Mouse (Mus musculus): Measurements from ENCODE around the gene Lpp. TPM values are rescaled to one million over a fixed set of nuclear protein-coding genes. Genes with fewer than 3 reads are reported as not detected.

Gene Lpp
- polyA plus RNA-seq (2015; fragmentation: Nextera tagmentation; extraction: Ambion mirVana) = 51.0 and 52.1 TPM in 2 replicates

GRCm38 (mm10) chr16:24392651-24393555, at the start of gene Lpp:
TSS of gene Lpp (plus strand) at chr16:24393507.
- Histone ChIP-seq H3K27me3 (no peaks in the 10 kb centered on the region), H3K4me2 (peak within 1 kb of the TSS; percentile 63), H3K9me3 (no peaks in the 10 kb centered on the region), H3K27ac (peak within 1 kb of the TSS; percentile 99), H3K36me3 (no peaks in the 10 kb centered on the region), H3K4me3 (peak within 1 kb of the TSS; percentile 86), H3K9ac (peak within 1 kb of the TSS; percentile 90), H3K4me1 (peaks cover 33% of the 10 kb centered on the region)
- peak; percentile 88 for ATAC-seq (ENCODE audit: insufficient number of reproducible peaks, low FRiP score, low TSS enrichment, low read depth)
- WGBS = 1% methylated on average over 39 of the region's 42 CpGs

DNA sequence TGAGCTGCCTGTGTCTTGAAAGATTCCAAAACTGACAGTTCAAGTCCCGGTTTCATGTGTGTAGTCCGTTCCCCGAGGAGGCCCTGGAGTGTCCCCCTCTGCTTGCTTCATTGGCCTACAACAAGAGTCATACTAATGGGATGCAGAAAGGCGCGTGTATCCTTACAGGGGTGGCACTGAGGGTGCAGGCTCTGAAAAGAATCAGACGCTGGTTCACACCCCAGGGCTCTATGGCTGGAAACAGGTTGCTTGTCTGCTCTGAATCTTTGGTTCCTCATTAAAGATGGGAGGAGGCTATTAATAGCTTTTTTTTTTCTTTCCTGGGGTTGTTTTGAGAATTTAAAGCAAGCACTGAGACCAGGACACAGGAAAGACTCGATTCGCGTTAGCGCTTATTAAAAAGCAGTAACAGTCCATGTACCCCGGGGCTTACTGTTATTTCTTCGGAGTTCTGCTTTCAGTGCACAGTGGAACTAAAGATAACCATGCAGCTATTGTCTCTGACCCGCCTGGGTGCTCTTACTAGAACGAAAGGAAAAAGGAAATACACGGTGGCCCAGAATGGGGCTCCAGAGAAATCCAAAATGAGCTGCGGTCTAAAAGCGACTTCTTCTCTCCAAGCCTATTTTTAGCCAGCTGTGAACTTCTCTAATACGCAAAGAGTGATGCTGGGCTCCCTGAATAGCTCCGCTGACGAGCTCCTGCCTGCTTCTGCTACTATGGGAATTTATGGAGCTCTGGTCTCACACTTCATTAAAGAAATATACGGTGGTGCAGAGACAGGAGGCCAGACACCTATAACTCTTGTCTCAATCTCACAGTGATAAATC, 45.5 kb upstream of the Lpp start:
- H3K4me2 ChIP-seq = peak overlapping the region; percentile 40
- no peaks in the 10 kb centered on the region for H3K9me3 ChIP-seq
- WGBS = 23% methylated on average over 21 of the region's 21 CpGs
- peak overlapping the region; percentile 17; the same call in 1 of the 2 replicates for H3K4me3 ChIP-seq
- H3K9ac ChIP-seq = no peak overlapping the region
- no peak overlapping the region; the same call in 1 of the 2 replicates for H3K27ac ChIP-seq
- peaks cover 10% of the 10 kb centered on the region for H3K4me1 ChIP-seq
- H3K27me3 ChIP-seq = no peaks in the 10 kb centered on the region
- H3K36me3 ChIP-seq = no peaks in the 10 kb centered on the region
- ATAC-seq (ENCODE audit: insufficient number of reproducible peaks, low FRiP score, low TSS enrichment, low read depth) = no peak

DNA sequence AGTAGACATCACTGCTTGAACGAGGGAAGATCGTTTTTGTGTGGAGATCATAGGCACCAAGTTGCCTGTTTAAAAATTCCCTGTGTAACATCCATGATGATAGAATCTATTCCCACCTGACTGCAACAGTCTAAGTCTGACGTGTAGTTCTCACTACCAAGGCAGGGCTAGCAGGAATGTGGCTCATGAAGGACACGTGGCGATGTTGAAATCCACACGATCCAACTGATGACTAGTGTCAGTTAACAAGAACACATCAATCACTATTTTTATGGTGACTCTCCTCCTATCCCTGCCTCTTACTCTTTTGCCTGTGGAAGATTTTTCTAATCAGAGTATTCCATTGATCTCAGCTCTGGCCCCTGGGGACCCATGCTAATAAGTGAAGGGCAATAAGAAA, 43.0 kb upstream of the Lpp start:
- H3K9me3 ChIP-seq = no peaks in the 10 kb centered on the region
- no peak overlapping the region for H3K9ac ChIP-seq
- no peaks in the 10 kb centered on the region for H3K36me3 ChIP-seq
- no peak overlapping the region for H3K4me2 ChIP-seq
- 64% methylated on average over 6 of the region's 6 CpGs for WGBS
- peaks cover 10% of the 10 kb centered on the region for H3K4me1 ChIP-seq
- no peak overlapping the region for H3K4me3 ChIP-seq
- no peaks in the 10 kb centered on the region for H3K27me3 ChIP-seq
- no peak overlapping the region for H3K27ac ChIP-seq
- ATAC-seq (ENCODE audit: insufficient number of reproducible peaks, low FRiP score, low TSS enrichment, low read depth) = no peak

GRCm38 (mm10) chr16:24350751-24351150, 42.6 kb upstream of the Lpp start:
- Histone ChIP-seq H3K27ac (no peak overlapping the region), H3K9me3 (no peaks in the 10 kb centered on the region), H3K4me2 (no peak overlapping the region), H3K36me3 (no peaks in the 10 kb centered on the region), H3K9ac (no peak overlapping the region), H3K4me1 (peaks cover 10% of the 10 kb centered on the region), H3K4me3 (no peak overlapping the region), H3K27me3 (no peaks in the 10 kb centered on the region)
- no peak; the same call in 1 of the 2 replicates for ATAC-seq (ENCODE audit: insufficient number of reproducible peaks, low FRiP score, low TSS enrichment, low read depth)
- WGBS = 71% methylated on average over 6 of the region's 6 CpGs

GRCm38 (mm10) chr16:24351811-24352210, 41.5 kb upstream of the Lpp start:
- ATAC-seq (ENCODE audit: insufficient number of reproducible peaks, low FRiP score, low TSS enrichment, low read depth) = no peak
- 94% methylated on average over 1 of the region's 1 CpGs for WGBS
- Histone ChIP-seq H3K27ac (no peak overlapping the region), H3K4me2 (no peak overlapping the region), H3K9ac (no peak overlapping the region), H3K9me3 (no peaks in the 10 kb centered on the region), H3K27me3 (no peaks in the 10 kb centered on the region), H3K4me3 (no peak overlapping the region), H3K4me1 (peaks cover 10% of the 10 kb centered on the region), H3K36me3 (no peaks in the 10 kb centered on the region)

DNA sequence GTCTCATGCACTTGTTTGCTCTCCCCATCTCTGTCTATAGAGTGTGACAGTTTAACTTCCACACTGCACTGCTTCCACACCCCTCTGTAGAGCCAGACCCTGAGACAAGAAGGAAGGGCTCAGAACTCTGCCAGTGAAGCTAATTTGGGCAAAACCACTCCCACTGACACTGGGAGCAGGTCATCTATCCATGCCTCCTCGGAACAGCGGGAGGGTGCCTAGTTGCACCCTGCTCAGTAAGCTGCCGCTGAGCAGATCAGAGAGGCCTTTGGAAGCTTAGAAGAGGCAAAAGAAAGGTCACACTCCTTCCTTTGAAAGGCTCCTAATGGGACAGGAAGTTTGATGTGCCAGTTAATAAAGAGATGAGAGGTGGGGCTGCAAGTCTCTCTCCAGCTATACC, 39.5 kb upstream of the Lpp start:
- no peaks in the 10 kb centered on the region for H3K4me1 ChIP-seq
- H3K4me3 ChIP-seq = no peak overlapping the region
- no peak overlapping the region for H3K9ac ChIP-seq
- H3K4me2 ChIP-seq = no peak overlapping the region
- H3K36me3 ChIP-seq = no peaks in the 10 kb centered on the region
- no peak overlapping the region for H3K27ac ChIP-seq
- no peaks in the 10 kb centered on the region for H3K27me3 ChIP-seq
- 16% methylated on average over 3 of the region's 3 CpGs for WGBS
- H3K9me3 ChIP-seq = no peaks in the 10 kb centered on the region
- ATAC-seq (ENCODE audit: insufficient number of reproducible peaks, low FRiP score, low TSS enrichment, low read depth) = no peak

- Histone ChIP-seq H3K4me1 (no peaks in the 10 kb centered on the region), H3K27me3 (no peaks in the 10 kb centered on the region), H3K9ac (no peak overlapping the region), H3K4me2 (no peak overlapping the region), H3K27ac (no peak overlapping the region), H3K4me3 (no peak overlapping the region), H3K9me3 (no peaks in the 10 kb centered on the region), H3K36me3 (no peaks in the 10 kb centered on the region)
- no peak for ATAC-seq (ENCODE audit: insufficient number of reproducible peaks, low FRiP score, low TSS enrichment, low read depth)
- 93% methylated on average over 1 of the region's 1 CpGs for WGBS
Measured at GRCm38 (mm10) chr16:24361667-24362066, 31.6 kb upstream of the Lpp start.

DNA sequence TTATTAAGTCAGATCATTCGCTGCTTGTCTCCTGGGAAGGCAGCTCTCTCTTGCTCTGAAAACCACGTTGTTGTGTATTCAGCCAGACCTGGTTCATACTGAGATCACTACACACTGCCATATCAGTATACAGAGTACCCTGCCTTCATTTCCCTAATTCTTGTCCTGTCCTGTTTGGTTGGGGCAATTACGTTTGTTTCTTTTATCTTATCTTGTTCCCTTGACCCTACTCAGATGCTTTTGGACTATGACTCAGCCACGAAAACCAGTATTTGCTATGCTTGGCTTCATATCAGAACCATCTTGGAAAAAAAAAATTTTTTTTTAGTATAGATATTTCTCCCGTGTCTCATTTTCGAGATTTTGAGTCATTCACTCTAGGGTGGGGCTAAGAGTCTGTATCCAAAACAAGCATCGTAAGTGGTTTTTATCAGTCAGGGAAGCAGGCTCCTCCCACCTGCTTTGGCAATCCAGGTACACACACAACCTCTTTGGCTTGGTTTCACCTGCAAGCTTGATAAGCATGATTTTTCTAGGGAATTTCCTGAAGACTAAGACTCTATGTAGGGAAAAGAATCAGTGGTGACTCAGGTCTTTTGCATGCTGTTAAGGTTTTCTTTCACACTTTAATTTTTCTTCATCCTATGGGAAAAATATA, 29.1 kb upstream of the Lpp start:
- H3K9me3 ChIP-seq = no peaks in the 10 kb centered on the region
- no peak overlapping the region for H3K4me3 ChIP-seq
- no peaks in the 10 kb centered on the region for H3K36me3 ChIP-seq
- no peaks in the 10 kb centered on the region for H3K27me3 ChIP-seq
- WGBS = 78% methylated on average over 7 of the region's 7 CpGs
- no peak overlapping the region for H3K9ac ChIP-seq
- peaks cover 8% of the 10 kb centered on the region; the same call in 1 of the 2 replicates for H3K4me1 ChIP-seq
- H3K4me2 ChIP-seq = no peak overlapping the region
- no peak for ATAC-seq (ENCODE audit: insufficient number of reproducible peaks, low FRiP score, low TSS enrichment, low read depth)
- no peak overlapping the region for H3K27ac ChIP-seq

GRCm38 (mm10) chr16:24365900-24366299, 27.4 kb upstream of the Lpp start:
- Histone ChIP-seq H3K4me1 (peaks cover 8% of the 10 kb centered on the region; the same call in 1 of the 2 replicates), H3K27me3 (no peaks in the 10 kb centered on the region), H3K9ac (no peak overlapping the region), H3K9me3 (no peaks in the 10 kb centered on the region), H3K27ac (no peak overlapping the region), H3K4me2 (no peak overlapping the region), H3K4me3 (no peak overlapping the region), H3K36me3 (no peaks in the 10 kb centered on the region)
- no peak for ATAC-seq (ENCODE audit: insufficient number of reproducible peaks, low FRiP score, low TSS enrichment, low read depth)
- WGBS = 76% methylated on average over 4 of the region's 4 CpGs

DNA sequence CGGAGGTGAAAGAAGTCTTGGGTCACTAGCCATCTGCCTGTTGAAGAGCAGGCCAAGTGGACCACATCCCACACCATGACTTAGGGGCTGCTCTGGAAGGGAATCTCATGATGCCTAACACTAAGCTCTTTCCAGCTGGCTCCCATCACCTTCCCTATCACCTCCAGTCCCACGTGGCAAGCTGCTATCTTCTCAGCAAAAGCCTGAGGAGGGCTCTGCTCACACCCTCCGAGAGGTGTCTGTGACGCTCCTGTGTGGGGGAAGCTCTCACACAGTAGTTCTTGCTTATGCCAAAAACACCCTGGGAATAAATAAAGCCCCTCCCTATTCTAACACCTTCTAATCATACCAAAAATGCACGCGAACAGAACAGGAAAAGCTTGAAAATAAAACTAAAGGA, 26.2 kb upstream of the Lpp start:
- Histone ChIP-seq H3K4me2 (no peak overlapping the region), H3K27me3 (no peaks in the 10 kb centered on the region), H3K4me3 (no peak overlapping the region), H3K4me1 (peaks cover 8% of the 10 kb centered on the region; the same call in 1 of the 2 replicates), H3K9me3 (no peaks in the 10 kb centered on the region), H3K27ac (no peak overlapping the region), H3K9ac (no peak overlapping the region), H3K36me3 (no peaks in the 10 kb centered on the region)
- WGBS = 42% methylated on average over 6 of the region's 6 CpGs
- ATAC-seq (ENCODE audit: insufficient number of reproducible peaks, low FRiP score, low TSS enrichment, low read depth) = no peak

DNA sequence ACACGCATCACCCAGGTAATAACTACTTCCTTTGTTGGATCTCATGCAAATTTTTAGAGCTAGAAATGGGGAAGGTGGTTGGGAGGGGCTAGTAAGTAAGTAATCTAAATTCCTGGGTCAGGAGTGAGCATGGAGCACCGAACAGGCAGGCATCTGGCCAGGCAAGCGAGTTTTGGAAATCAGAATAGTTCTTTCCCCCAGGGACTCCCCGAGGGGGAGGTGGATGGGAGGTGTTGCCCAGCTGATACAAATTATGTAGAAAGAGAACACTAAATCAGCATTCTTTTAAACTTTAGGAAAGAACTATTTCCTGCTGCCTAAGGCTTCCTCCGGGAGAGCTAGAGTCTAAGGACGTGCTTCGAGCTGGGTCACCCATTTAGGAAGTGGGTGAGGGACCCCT, 25.8 kb upstream of the Lpp start:
- 15% methylated on average over 7 of the region's 7 CpGs for WGBS
- Histone ChIP-seq H3K9ac (no peak overlapping the region), H3K27me3 (no peaks in the 10 kb centered on the region), H3K36me3 (no peaks in the 10 kb centered on the region), H3K4me2 (0 out of 2 replicates have a peak overlapping the region, but pooled peaks have one; percentile 15), H3K4me1 (peaks cover 8% of the 10 kb centered on the region; the same call in 1 of the 2 replicates), H3K9me3 (no peaks in the 10 kb centered on the region), H3K27ac (no peak overlapping the region), H3K4me3 (no peak overlapping the region)
- ATAC-seq (ENCODE audit: insufficient number of reproducible peaks, low FRiP score, low TSS enrichment, low read depth) = no peak

All from limb, embryonic 15.5 days (tissue).